Mouse (Mus musculus) embryonic facial prominence, embryonic 13.5 days (tissue): ENCODE data around the gene Mrps24. TPM values are rescaled to one million over a fixed set of nuclear protein-coding genes. Genes with fewer than 3 reads are reported as not detected.

Source experiments
- ATAC-seq: fragments of 200-750 bp; cut with Nextera tagmentation; 2 replicates; pipeline ENCODE4 v1.8.0; 2017; ENCODE audit warnings: low read depth; ENCODE audit not compliant: insufficient number of reproducible peaks, insufficient read depth, low FRiP score, low TSS enrichment
- H3K27ac ChIP-seq: fragments of 300-500 bp; sonication (generic); 2 replicates; pipeline ENCODE4 v1.5.1; 2015; ENCODE audit warnings: moderate library complexity, mild to moderate bottlenecking, inconsistent platforms
- H3K27me3 ChIP-seq: fragments of 300-500 bp; sonication (generic); 2 replicates; pipeline ENCODE4 v1.6.1; 2015; ENCODE audit warnings: mild to moderate bottlenecking, inconsistent platforms
- H3K36me3 ChIP-seq: fragments of 300-500 bp; sonication (generic); 2 replicates; pipeline ENCODE4 v1.6.1; 2015; ENCODE audit warnings: mild to moderate bottlenecking, inconsistent platforms
- H3K4me1 ChIP-seq: fragments of 300-500 bp; sonication (generic); 2 replicates; pipeline ENCODE4 v1.6.1; 2015; ENCODE audit warnings: inconsistent platforms
- H3K4me2 ChIP-seq: fragments of 300-500 bp; sonication (generic); 2 replicates; pipeline ENCODE4 v1.6.1; 2015; ENCODE audit warnings: moderate library complexity, mild to moderate bottlenecking, inconsistent platforms
- H3K4me3 ChIP-seq: fragments of 300-500 bp; sonication (generic); 2 replicates; pipeline ENCODE4 v1.5.1; 2015; ENCODE audit warnings: mild to moderate bottlenecking, inconsistent platforms
- H3K9ac ChIP-seq: fragments of 300-500 bp; sonication (generic); 2 replicates; pipeline ENCODE4 v1.6.1; 2015; ENCODE audit warnings: mild to moderate bottlenecking, inconsistent platforms
- H3K9me3 ChIP-seq: fragments of 300-500 bp; sonication (generic); 2 replicates; pipeline ENCODE4 v1.6.1; 2016; ENCODE audit warnings: inconsistent platforms
- WGBS: fragments of 180-500 bp; shearing (Covaris S2); methylation state at CpG from one replicate; pipeline ENCODE4 v1.1.7; 2015; ENCODE audit warnings: mixed read lengths; 5-methylcytosine and 5-hydroxymethylcytosine counted together
- polyA plus RNA-seq: library from polyadenylated mRNA; unstranded; fragments of >200 nt; fragmentation: Nextera tagmentation; extraction: Ambion mirVana; gene quantifications from 2 replicates; pipeline ENCODE4 v1.2.1, GENCODE M21; 2015

The Mrps24 gene
- polyA plus RNA-seq, 1 experiment from 2014 or later = 187 TPM

DNA sequence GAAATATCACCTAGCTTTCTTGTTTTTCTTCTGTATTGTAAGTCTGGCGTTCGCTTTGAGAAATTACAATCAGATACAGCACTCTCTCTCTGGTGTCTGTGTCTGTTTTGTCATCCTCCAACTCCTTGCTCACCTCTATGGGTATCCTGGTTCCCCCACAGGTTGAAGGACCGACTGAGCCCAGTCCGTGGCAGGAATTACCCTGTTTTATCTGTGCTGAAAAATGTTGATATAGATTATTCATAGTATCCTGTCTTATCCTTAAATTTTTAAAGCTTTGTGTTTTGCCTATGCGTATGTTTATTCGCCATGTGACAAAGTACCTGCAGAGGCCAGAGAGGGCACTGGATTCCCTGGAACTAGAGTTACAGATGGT, 12.5 kb downstream of the Mrps24 start:
- 96% methylated on average over 6 of the region's 6 CpGs for WGBS
- Histone ChIP-seq H3K9me3 (no peaks in the 10 kb centered on the region), H3K36me3 (peaks cover 24% of the 10 kb centered on the region), H3K4me2 (no peak overlapping the region), H3K4me1 (peaks cover 13% of the 10 kb centered on the region), H3K4me3 (no peak overlapping the region), H3K27ac (no peak overlapping the region), H3K27me3 (no peaks in the 10 kb centered on the region), H3K9ac (no peak overlapping the region)
- ATAC-seq = no peak

GRCm38 (mm10) chr11:5702271-5702956, 13.1 kb downstream of the Mrps24 start:
- ATAC-seq = no peak
- Histone ChIP-seq H3K36me3 (peaks cover 24% of the 10 kb centered on the region), H3K4me1 (peaks cover 13% of the 10 kb centered on the region), H3K27me3 (no peaks in the 10 kb centered on the region), H3K4me3 (no peak overlapping the region), H3K9me3 (no peaks in the 10 kb centered on the region), H3K27ac (no peak overlapping the region), H3K9ac (no peak overlapping the region), H3K4me2 (no peak overlapping the region)
- WGBS = 81% methylated on average over 5 of the region's 5 CpGs

GRCm38 (mm10) chr11:5701821-5702220, 13.7 kb downstream of the Mrps24 start:
- no peak for ATAC-seq
- Histone ChIP-seq H3K9me3 (no peaks in the 10 kb centered on the region), H3K4me1 (peaks cover 13% of the 10 kb centered on the region), H3K27me3 (no peaks in the 10 kb centered on the region), H3K36me3 (peaks cover 24% of the 10 kb centered on the region), H3K27ac (no peak overlapping the region), H3K4me2 (no peak overlapping the region), H3K4me3 (no peak overlapping the region), H3K9ac (no peak overlapping the region)
- whole genome bisulfite sequencing = 97% methylated on average over 1 of the region's 1 CpGs

DNA sequence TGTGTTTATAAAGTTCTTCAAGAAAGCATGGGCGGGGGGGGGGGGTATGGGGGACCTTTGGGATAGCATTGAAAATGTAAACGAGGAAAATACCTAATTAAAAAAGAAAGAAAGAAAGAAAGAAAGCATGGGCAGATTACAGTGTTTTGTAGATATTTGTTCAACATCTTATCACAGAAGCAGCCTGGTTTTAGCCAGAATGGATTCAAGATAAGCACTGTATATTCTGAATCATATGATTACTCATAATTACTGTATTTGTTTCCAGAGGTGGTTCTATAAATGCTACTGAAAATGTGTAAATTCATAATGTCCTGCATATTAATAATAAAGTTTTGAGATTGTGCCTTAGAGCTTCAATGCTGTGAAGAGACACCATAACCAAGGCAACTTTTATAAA, 14.2 kb downstream of the Mrps24 start:
- 82% methylated on average over 2 of the region's 2 CpGs for WGBS

DNA sequence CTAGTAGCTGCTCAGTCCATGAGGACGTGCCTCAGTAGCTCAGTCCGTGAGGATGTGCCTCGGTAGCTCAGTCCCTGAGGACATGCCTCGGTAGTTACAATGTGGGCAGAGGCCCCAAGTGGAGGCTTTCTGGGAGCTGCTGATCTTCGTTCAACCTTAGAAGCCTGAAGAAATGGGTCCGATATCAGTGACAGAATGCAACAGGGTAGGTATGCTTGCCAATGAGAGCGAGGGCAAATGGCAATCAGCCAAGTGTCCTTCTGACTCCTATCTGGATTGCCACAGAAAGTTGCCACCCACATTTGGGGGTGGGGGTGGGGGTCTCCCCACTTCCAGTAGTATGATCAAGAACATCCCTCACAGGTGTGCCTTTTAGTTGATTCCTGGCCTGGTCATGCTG, 14.7 kb downstream of the Mrps24 start:
- no peak for ATAC-seq
- H3K27me3 ChIP-seq = no peaks in the 10 kb centered on the region
- H3K4me2 ChIP-seq = no peak overlapping the region
- no peak overlapping the region for H3K9ac ChIP-seq
- H3K4me3 ChIP-seq = no peak overlapping the region
- H3K4me1 ChIP-seq = peaks cover 3% of the 10 kb centered on the region
- peaks cover 24% of the 10 kb centered on the region for H3K36me3 ChIP-seq
- 92% methylated on average over 7 of the region's 7 CpGs for WGBS
- no peak overlapping the region for H3K27ac ChIP-seq
- H3K9me3 ChIP-seq = no peaks in the 10 kb centered on the region

More for the DNA sequence above, 14.2 kb downstream of the Mrps24 start:
- Histone ChIP-seq H3K4me2 (no peak overlapping the region), H3K9ac (no peak overlapping the region), H3K27ac (no peak overlapping the region), H3K9me3 (no peaks in the 10 kb centered on the region), H3K36me3 (peaks cover 24% of the 10 kb centered on the region), H3K4me3 (no peak overlapping the region), H3K4me1 (peaks cover 8% of the 10 kb centered on the region), H3K27me3 (no peaks in the 10 kb centered on the region)
- ATAC-seq = no peak

DNA sequence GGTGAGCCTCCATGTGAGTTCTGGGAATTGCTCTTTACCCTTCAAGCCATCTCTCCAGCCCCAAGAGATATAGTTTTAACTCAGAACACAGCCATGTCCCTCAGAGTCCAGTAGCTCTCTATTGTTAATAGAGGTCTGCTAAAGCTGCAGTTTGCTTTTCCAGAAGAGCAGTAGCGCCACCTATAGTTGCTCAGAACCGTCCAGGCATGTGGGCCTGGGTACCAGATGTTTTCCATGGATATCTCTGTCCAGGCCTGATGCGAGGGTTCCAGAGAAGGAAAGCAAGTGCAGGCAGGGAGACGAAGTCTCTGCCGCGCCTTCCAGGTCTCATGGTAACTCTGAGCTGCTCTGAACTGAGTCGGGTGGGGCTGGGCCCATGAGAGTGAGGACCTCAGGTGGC, 23.7 kb downstream of the Mrps24 start:
- 27% methylated on average over 7 of the region's 7 CpGs for WGBS
- ATAC-seq = no peak
- H3K4me3 ChIP-seq = no peak overlapping the region
- no peak overlapping the region for H3K9ac ChIP-seq
- no peak overlapping the region for H3K4me2 ChIP-seq
- H3K27ac ChIP-seq = no peak overlapping the region
- H3K36me3 ChIP-seq = no peaks in the 10 kb centered on the region
- peaks cover 4% of the 10 kb centered on the region; the same call in 1 of the 2 replicates for H3K9me3 ChIP-seq
- H3K4me1 ChIP-seq = 0 out of 2 replicates have a peak, but pooled peaks cover 3% of the 10 kb centered on the region
- H3K27me3 ChIP-seq = no peaks in the 10 kb centered on the region

GRCm38 (mm10) chr11:5684283-5684682, 31.2 kb downstream of the Mrps24 start:
- no peaks in the 10 kb centered on the region for H3K27me3 ChIP-seq
- H3K4me3 ChIP-seq = no peak overlapping the region
- H3K4me2 ChIP-seq = no peak overlapping the region
- H3K4me1 ChIP-seq = no peaks in the 10 kb centered on the region
- no peak overlapping the region for H3K9ac ChIP-seq
- no peak for ATAC-seq
- no peaks in the 10 kb centered on the region for H3K9me3 ChIP-seq
- 23% methylated on average over 7 of the region's 7 CpGs for WGBS
- no peak overlapping the region for H3K27ac ChIP-seq
- H3K36me3 ChIP-seq = no peaks in the 10 kb centered on the region

- WGBS = 55% methylated on average over 6 of the region's 6 CpGs
These were observed 32.9 kb downstream of the Mrps24 start for GRCm38 (mm10) chr11:5682541-5682940.

More at GRCm38 (mm10) chr11:5682541-5682940, 32.9 kb downstream of the Mrps24 start:
- Histone ChIP-seq H3K27me3 (no peaks in the 10 kb centered on the region), H3K4me1 (no peaks in the 10 kb centered on the region), H3K9me3 (no peaks in the 10 kb centered on the region), H3K36me3 (no peaks in the 10 kb centered on the region), H3K9ac (no peak overlapping the region), H3K4me2 (no peak overlapping the region), H3K4me3 (no peak overlapping the region), H3K27ac (no peak overlapping the region)
- ATAC-seq = no peak

Other genes with a start within 250 kb of the Mrps24 start
- 141 and 151 TPM in 2 replicates for gene Xbp1, start 195.0 kb downstream of the Mrps24 start, polyA plus RNA-seq
- 18.7 and 19.2 TPM in 2 replicates for gene Ccdc117, start 173.5 kb downstream of the Mrps24 start, polyA plus RNA-seq
- gene Ankrd36, start 146.0 kb downstream of the Mrps24 start, polyA plus RNA-seq = not detected in 2 replicates
- gene Urgcp, start 46.7 kb upstream of the Mrps24 start, polyA plus RNA-seq = 28.6 and 28.7 TPM in 2 replicates
- 126 and 135 TPM in 2 replicates for gene Dbnl, start 72.8 kb upstream of the Mrps24 start, polyA plus RNA-seq
- 10.1 and 12.1 TPM in 2 replicates for gene Pgam2, start 88.1 kb upstream of the Mrps24 start, polyA plus RNA-seq
- gene Polm, start 122.3 kb upstream of the Mrps24 start, polyA plus RNA-seq = 11.4 and 13.6 TPM in 2 replicates
- gene Aebp1, start 146.3 kb upstream of the Mrps24 start, polyA plus RNA-seq = 32.9 and 38.7 TPM in 2 replicates
- 110 and 138 TPM in 2 replicates for gene Pold2, start 162.6 kb upstream of the Mrps24 start, polyA plus RNA-seq
- 1.3 and 10.3 TPM in 2 replicates for gene Myl7, start 183.1 kb upstream of the Mrps24 start, polyA plus RNA-seq
- gene Gck, start 234.4 kb upstream of the Mrps24 start, polyA plus RNA-seq = 2.1 and 2.4 TPM in 2 replicates
- gene Ykt6, start 240.0 kb upstream of the Mrps24 start, polyA plus RNA-seq = 58.7 and 66.0 TPM in 2 replicates